Mouse (Mus musculus) gastrocnemius, postnatal 14 days (tissue): ENCODE results near the gene Snrpd2. TPM values are rescaled to one million over a fixed set of nuclear protein-coding genes. Genes with fewer than 3 reads are reported as not detected.
A peak's percentile ranks its signal among the peaks of the same experiment; 100 is the strongest.
"Not testable (repeated sequence)": the region's sequence is repeated elsewhere in the genome, so short reads cannot be mapped to it uniquely, and the experiment has no call there.

ENCODE experiments used
- DNase-seq: peaks from one replicate; pipeline ENCODE4 v3.0.0; 2021; ENCODE audit warnings: mixed read lengths
- intact Hi-C: fragments of 180-260 bp; cut with DNase I; formaldehyde crosslinking; loops from one replicate; pipeline ENCODE4 v1.15.1; 2025; ENCODE audit warnings: low total_unique reads
- total RNA-seq, 2 experiments: library from RNA; stranded (reverse); gene quantifications; 2 replicates each; pipeline ENCODE4 v1.2.3; 2021

Gene Snrpd2
- total RNA-seq, 2 experiments from 2014 or later, result 62.3 to 66.5 TPM

DNA sequence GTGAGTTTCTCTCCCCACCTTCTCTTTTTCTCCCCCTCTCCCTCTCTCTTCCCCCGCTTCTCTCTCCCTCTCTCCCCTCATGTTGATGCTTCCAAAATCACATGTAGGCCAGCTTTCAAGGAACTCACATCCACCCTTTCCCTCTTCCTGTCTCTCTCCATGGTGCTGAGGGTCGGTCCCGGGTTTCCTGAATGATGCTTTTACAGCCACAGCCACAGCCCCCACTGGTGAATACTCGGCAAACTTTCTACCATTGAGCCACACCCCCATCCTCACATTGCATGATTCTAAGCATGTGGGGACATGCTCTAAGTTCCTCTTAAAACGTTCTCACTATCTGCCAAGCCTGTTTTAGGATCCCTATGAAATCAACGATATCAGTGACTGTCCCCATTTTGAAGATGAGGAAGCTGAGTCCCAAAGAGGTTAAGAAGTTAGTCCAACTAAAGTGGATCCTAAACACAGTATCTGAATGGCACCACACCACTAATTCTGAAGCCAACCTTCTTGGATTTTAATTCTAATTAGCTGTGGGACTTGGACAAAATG is 2.0 kb upstream of the Snrpd2 start:
- no peak for DNase-seq
- intact Hi-C loops, result no loop called here

GRCm38 (mm10) chr7:19148180-19148874 is 1.2 kb upstream of the Snrpd2 start:
- intact Hi-C loops, result no loop called here
- DNase-seq, result no peak

GRCm38 (mm10) chr7:19148875-19149541 is 514 bp upstream of the Snrpd2 start, which contains the start of gene Qpctl:
Gene Qpctl (minus strand): TSS chr7:19149291.
- peak; percentile 99 for DNase-seq
- intact Hi-C loops, result no loop called here

DNA sequence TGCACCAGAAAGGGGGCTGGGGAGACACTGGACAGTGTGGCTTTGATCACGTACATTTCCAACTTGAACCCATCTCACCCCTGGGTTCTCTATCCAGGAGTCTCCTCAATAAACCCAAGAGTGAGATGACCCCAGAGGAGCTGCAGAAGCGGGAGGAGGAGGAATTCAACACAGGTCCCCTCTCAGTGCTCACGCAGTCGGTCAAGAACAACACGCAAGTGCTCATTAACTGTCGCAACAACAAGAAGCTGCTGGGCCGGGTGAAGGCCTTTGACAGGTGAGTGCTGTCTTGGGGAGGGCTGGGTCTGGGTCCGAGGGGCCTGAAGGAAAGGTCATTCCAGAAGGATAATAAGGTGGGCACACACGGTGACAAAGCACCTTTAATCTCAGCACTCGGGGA is 1.6 kb downstream of the Snrpd2 start:
- DNase-seq, intact Hi-C loops: not testable (repeated sequence)

DNA sequence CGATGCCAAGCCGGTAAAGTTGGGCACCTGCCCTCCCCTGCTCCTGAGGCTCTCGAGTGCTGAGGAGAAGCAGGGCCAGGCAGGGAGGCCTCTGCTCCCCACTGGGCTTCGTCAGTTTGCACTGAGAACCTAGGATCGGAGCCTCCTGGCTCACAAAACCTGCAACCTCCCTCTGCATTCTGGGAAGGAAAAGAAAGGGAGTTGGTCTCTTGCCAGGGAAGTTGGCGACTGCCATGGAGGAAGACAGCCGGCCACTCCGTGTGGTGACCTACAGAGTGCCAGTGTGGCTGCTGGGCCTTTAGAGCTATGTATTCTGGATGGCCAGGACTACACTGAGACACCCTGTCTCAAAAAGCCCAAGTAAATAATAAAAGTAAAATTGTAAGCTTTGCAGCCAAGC is 5.3 kb downstream of the Snrpd2 start:
- intact Hi-C loops, result no loop called here
- no peak for DNase-seq

DNA sequence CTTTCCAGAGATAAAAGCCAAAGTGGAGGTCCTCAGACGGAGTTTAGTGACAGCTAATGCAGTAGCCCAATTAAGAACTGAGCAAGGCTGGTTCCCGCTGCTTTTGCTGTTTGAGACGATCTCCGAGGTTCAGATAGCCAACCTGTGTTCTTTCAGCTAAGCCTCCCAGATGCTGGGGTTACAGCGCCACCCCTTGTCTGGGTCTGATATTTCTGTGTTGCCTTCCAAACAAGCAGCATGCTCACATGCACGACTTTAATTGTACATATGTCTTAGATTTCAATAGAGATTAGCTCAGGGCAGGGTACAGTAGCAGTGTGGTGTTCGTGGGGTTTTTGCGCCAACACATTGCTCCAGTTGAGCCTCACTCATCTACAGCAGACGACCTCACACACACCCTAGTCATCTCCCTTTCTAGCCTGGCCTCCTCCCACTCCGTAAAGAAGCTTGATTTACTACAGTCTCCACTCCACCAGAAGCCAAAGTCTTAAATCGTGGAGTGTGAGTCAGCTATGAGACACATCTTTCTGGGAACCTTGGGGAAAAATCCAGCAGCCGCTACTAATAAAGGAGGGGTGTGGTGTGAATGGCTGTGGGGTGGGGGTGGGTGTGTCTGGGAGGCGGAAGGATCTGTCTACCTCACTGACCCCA is 6.4 kb downstream of the Snrpd2 start:
- DNase-seq, result no peak
- intact Hi-C loops, result no loop called here

GRCm38 (mm10) chr7:19157160-19157800 is 7.8 kb downstream of the Snrpd2 start:
- intact Hi-C loops, result no loop called here
- DNase-seq, result peak; percentile 89

DNA sequence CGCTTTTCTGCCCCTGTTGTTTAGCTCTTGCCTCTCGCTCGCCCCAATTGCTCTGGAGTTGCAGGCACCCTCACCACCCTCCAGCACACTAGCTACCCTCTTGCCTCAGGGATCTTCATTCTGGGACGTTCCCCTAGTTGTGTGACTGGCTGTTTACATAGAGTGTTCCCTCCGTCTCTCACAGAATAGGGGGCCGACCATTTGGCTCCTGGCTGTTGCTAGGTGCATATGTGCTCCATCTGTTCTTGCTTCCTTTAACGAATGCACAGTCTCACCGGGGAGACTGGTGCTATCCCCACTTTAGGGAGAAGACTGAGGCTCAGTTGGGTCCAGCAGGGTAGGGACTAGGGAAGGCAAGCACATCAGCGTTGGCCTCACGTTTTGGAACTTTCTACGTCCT is 9.1 kb downstream of the Snrpd2 start:
- intact Hi-C loops, result no loop called here
- DNase-seq, result no peak

- DNase-seq, result no peak
- intact Hi-C loops, result no loop called here
These were observed 9.9 kb downstream of the Snrpd2 start for GRCm38 (mm10) chr7:19159411-19159810.

- intact Hi-C loops, result no loop called here
- no peak for DNase-seq
These were observed 10.6 kb downstream of the Snrpd2 start for GRCm38 (mm10) chr7:19160115-19160514.

- intact Hi-C loops, result no loop called here
- no peak for DNase-seq
These were observed 13.4 kb downstream of the Snrpd2 start for GRCm38 (mm10) chr7:19162928-19163327.

GRCm38 (mm10) chr7:19163752-19164151 is 14.2 kb downstream of the Snrpd2 start:
- no peak for DNase-seq
- intact Hi-C loops, result no loop called here

GRCm38 (mm10) chr7:19164189-19164588 is 14.7 kb downstream of the Snrpd2 start:
- intact Hi-C loops, result no loop called here
- no peak for DNase-seq

DNA sequence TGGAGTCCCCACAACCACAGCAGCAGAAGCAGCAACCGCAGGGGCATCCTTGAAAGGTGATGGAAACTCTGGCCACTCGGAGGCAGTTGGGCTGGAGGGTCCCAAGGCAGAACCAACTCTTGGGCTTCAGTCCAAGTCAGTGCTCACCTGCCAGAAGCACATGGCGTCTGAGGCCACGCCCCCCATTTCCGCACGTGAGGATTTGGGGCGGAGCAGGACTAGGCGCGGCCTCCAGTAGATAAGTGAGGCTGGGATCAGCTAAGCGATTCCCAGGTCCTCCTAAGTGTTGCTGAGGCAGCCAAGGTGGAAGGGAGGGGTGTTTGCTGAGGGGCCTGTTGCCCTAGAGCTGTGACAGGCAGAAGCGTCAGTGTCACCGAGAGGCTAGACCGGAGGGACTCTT is 15.5 kb downstream of the Snrpd2 start:
- intact Hi-C loops, result no loop called here
- DNase-seq, result no peak

DNA sequence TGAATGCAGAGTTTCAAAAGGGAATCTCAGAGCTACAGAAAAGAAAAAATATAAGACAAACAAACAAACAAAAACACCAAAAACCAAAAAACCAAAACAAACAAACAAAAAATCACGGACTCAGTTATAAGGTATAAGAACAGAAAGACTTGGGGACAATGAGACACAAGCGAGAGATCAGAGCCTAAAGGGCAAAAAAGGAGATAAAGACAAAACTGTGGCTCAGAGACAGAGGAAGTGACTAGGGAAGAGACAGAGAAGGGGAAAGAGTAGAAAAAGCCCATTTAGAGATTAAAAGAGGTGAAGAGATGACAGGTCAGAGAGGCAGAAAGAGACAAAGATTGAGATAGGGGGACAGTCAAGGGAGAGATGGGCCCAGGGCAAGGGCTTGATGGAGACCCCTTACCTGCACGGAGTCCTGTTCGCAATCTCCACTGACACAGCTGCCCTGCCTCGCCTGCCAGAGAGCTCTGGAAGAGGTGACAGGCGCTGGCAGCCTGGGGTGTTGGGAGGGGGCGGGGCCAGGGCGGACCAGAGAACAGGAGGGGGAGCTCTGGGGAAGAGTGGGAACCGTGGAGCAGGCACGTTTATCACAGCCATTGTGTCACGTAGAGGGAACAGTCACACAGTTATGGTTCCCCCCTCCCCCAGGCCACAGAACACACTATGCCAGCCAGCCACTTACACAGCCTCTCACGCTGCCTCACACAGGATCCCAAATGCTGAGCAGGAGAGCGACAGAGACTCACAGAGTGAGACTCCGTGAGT is 16.3 kb downstream of the Snrpd2 start, which contains the start of gene Gipr:
Gipr (minus strand) TSS at position 472 of the 768 bp plus-strand sequence.
- no peak for DNase-seq

GRCm38 (mm10) chr7:19166990-19167389 is 17.5 kb downstream of the Snrpd2 start:
- intact Hi-C loops, result no loop called here
- no peak for DNase-seq

More for the DNA sequence above, 16.3 kb downstream of the Snrpd2 start, which contains the start of gene Gipr:
- intact Hi-C loops, result no loop called here

- no peak for DNase-seq
- intact Hi-C loops, result no loop called here
These were observed 20.0 kb downstream of the Snrpd2 start for GRCm38 (mm10) chr7:19169506-19169905.

DNA sequence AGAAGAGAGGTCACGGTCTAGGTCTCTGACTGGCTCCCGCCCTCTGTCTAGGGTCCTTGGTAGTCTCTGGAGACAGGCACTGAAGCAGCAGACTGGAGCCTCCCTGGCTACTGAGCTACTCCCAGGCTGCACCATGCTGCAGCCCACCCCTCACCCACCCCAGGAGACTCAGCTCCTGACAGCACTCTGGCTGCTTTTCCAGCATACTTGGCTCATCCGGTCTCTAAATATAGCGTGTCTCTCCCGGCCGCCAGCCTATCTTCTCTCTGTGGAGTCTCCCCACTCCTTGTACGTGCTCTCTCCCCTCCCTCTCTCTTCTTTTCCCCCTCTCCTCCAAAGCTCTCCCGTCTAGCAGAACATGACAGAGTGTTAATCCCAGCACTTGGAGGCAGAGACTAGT is 20.6 kb downstream of the Snrpd2 start:
- intact Hi-C loops, result no loop called here
- DNase-seq, result no peak

DNA sequence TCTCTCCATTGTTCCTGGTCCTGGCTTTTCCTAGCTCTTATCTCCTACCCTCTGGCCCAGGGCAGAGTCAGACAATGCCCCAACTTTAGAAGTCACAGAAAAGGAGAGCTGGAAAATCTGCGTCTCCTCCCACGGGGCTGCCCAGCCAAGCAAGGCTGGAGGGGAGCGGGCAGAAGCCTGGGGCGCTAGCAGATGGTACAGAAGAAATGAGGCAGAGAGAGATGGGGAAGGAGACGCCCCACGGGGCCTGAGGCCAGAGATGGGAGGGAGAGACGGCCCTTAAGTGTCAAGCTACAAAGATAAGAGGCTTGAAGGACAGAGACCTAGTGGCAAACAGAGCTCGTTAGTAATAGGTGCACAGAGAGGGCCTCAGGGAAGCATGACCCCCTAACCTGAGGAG is 22.3 kb downstream of the Snrpd2 start:
- DNase-seq, result no peak
- intact Hi-C loops, result no loop called here
